Mouse (Mus musculus): Measurements from ENCODE around the gene Paqr8. TPM values are rescaled to one million over a fixed set of nuclear protein-coding genes. Genes with fewer than 3 reads are reported as not detected.
"Not testable (repeated sequence)": the region's sequence is repeated elsewhere in the genome, so short reads cannot be mapped to it uniquely, and the experiment has no call there.

Paqr8 gene
- polyA plus RNA-seq, 1 experiment from 2014 or later, result 0.33 TPM

GRCm38 (mm10) chr1:20919728-20920127, 29.3 kb downstream of the Paqr8 start:
- WGBS (ENCODE audit: insufficient replicate concordance), result 79% methylated on average over 2 of the region's 2 CpGs
- ATAC-seq (ENCODE audit: low read depth), result no peak

DNA sequence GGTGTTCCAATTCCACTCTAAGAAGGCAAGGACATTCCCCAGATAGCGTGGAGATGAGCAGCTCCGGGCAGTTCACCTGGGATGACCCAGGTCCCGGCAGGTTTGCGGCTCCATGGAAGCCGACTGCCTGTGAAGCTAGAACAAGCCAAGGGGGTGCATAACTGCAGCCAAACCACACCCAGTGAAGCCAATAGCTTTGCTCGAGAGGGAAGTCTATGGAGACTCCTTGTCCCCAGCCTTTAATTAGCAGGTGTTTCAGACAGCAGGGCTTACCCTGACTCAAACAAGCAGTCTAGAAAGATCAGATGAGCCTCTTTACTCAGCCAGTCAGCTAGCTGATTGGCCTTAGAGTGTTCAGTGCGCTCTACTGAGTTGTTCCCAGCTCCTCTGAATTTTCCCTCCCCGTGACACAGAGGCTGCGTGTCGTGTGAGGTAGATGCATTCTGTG, 30.7 kb downstream of the Paqr8 start:
- H3K36me3 ChIP-seq (ENCODE audit: control insufficient read depth, insufficient read depth), result no peaks in the 10 kb centered on the region
- H3K27ac ChIP-seq (ENCODE audit: low read length), result no peak overlapping the region
- no peak overlapping the region for H3K4me3 ChIP-seq (ENCODE audit: low read depth, low read length)
- H3K9me3 ChIP-seq (replicated peaks; ENCODE audit: control insufficient read depth, low read length), result no peaks in the 10 kb centered on the region
- no peak overlapping the region for H3K9ac ChIP-seq (ENCODE audit: low read depth, low read length)
- no peaks in the 10 kb centered on the region for H3K27me3 ChIP-seq (ENCODE audit: control insufficient read depth, insufficient read depth, low read depth, low read length)
- H3K4me1 ChIP-seq (ENCODE audit: control insufficient read depth, low read depth, low read length), result no peaks in the 10 kb centered on the region
- WGBS (ENCODE audit: insufficient replicate concordance), result 76% methylated on average over 10 of the region's 10 CpGs
- ATAC-seq (ENCODE audit: low read depth), result no peak
- no peak overlapping the region for H3K4me2 ChIP-seq (ENCODE audit: low read depth, low read length)

More at GRCm38 (mm10) chr1:20919728-20920127, 29.3 kb downstream of the Paqr8 start:
- Histone ChIP-seq H3K9ac (ENCODE audit: low read depth, low read length) (no peak overlapping the region), H3K4me1 (ENCODE audit: control insufficient read depth, low read depth, low read length) (no peaks in the 10 kb centered on the region), H3K4me2 (ENCODE audit: low read depth, low read length) (no peak overlapping the region), H3K27me3 (ENCODE audit: control insufficient read depth, insufficient read depth, low read depth, low read length) (no peaks in the 10 kb centered on the region), H3K4me3 (ENCODE audit: low read depth, low read length) (no peak overlapping the region), H3K9me3 (replicated peaks; ENCODE audit: control insufficient read depth, low read length) (no peaks in the 10 kb centered on the region), H3K27ac (ENCODE audit: low read length) (no peak overlapping the region), H3K36me3 (ENCODE audit: control insufficient read depth, insufficient read depth) (no peaks in the 10 kb centered on the region)

DNA sequence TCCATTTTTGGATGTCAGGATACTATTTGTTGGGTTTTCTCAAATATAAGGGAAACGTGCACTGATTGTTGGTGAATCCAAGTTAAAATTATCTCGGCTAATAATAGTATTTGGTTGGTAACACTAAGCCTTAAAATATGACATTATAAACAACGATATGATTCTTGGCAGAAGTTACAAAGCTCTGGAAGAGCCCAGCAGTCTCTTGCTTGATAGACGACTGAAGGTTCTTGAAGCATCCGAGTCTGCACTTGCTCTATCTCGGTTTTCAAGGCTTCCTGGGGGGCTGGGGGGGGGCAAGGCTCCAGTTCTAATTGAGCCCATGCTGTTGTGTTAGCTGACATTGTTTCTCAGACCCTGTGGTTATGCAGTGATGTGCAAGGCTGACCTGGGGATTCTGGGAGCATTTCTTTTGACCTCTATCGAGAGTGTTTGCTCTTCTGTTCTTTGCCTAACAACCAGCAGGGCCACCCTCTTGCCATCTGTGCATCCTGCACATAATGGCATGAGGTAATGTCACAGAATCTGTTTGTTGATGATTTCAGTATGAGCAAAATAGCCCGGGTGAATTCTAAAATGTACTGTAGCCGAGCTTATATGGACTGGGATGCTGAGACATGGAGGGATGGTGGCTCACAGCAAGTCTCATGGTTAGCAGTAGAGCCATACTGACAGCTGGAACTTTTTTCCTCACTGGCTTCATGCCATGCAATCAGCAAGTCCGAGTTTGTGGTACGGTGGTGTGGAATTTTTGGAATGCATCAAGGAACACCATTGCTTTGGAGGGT, 32.4 kb downstream of the Paqr8 start:
- H3K4me1 ChIP-seq (ENCODE audit: control insufficient read depth, low read depth, low read length), result no peaks in the 10 kb centered on the region
- no peak overlapping the region for H3K9ac ChIP-seq (ENCODE audit: low read depth, low read length)
- H3K9me3 ChIP-seq (replicated peaks; ENCODE audit: control insufficient read depth, low read length), result no peaks in the 10 kb centered on the region
- H3K4me2 ChIP-seq (ENCODE audit: low read depth, low read length), result no peak overlapping the region
- H3K4me3 ChIP-seq (ENCODE audit: low read depth, low read length), result no peak overlapping the region
- no peak overlapping the region for H3K27ac ChIP-seq (ENCODE audit: low read length)
- WGBS (ENCODE audit: insufficient replicate concordance), result 39% methylated on average over 11 of the region's 11 CpGs
- no peak for ATAC-seq (ENCODE audit: low read depth)
- no peaks in the 10 kb centered on the region for H3K27me3 ChIP-seq (ENCODE audit: control insufficient read depth, insufficient read depth, low read depth, low read length)
- no peaks in the 10 kb centered on the region for H3K36me3 ChIP-seq (ENCODE audit: control insufficient read depth, insufficient read depth)

DNA sequence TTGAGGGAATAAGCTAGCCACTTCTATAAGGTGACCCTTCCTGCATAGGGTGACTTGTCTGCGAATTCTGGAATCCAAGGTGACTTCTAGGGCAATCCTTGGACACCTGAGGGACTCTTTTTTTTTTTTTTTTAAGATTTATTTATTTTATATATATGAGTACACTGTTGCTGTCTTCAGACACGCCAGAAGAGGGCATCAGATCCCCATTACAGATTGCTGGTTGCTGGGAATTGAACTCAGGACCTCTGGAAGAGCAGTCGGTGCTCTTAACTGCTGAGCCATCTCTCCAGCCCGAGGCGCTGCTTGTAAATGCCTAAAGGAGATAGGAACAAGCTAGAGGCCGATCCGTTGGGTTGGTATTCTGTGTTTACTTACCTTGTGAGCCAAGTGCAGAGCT, 34.9 kb downstream of the Paqr8 start:
- not testable (repeated sequence) for H3K4me1 ChIP-seq (ENCODE audit: control insufficient read depth, low read depth, low read length); H3K4me2 ChIP-seq (ENCODE audit: low read depth, low read length); ATAC-seq (ENCODE audit: low read depth); H3K4me3 ChIP-seq (ENCODE audit: low read depth, low read length); H3K36me3 ChIP-seq (ENCODE audit: control insufficient read depth, insufficient read depth); H3K27me3 ChIP-seq (ENCODE audit: control insufficient read depth, insufficient read depth, low read depth, low read length); H3K9me3 ChIP-seq (replicated peaks; ENCODE audit: control insufficient read depth, low read length); H3K27ac ChIP-seq (ENCODE audit: low read length); H3K9ac ChIP-seq (ENCODE audit: low read depth, low read length)
- WGBS (ENCODE audit: insufficient replicate concordance), result 33% methylated on average over 7 of the region's 7 CpGs

DNA sequence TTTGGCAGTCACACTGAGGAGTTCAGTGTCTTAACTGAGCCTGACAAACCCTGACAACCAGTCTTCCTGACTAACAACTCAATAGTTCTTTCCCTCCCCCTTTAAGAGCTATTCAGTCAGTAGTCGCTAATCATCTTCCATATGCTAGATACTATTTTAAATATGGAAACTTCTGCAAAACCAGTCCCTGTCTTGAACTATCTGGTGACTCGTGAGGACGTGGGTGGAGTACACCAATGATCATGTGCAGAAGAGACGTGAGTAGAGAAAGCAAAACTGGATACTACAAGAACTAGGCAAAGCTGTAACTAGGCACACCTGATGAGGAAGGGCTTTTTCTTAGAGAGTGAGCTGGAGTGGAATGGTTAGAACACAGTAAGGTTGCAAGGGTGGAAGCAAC, 35.5 kb downstream of the Paqr8 start:
- H3K27me3 ChIP-seq (ENCODE audit: control insufficient read depth, insufficient read depth, low read depth, low read length), result no peaks in the 10 kb centered on the region
- WGBS (ENCODE audit: insufficient replicate concordance), result 27% methylated on average over 4 of the region's 4 CpGs
- no peak for ATAC-seq (ENCODE audit: low read depth)
- no peak overlapping the region for H3K4me3 ChIP-seq (ENCODE audit: low read depth, low read length)
- no peaks in the 10 kb centered on the region for H3K36me3 ChIP-seq (ENCODE audit: control insufficient read depth, insufficient read depth)
- H3K27ac ChIP-seq (ENCODE audit: low read length), result no peak overlapping the region
- no peak overlapping the region for H3K9ac ChIP-seq (ENCODE audit: low read depth, low read length)
- no peaks in the 10 kb centered on the region for H3K4me1 ChIP-seq (ENCODE audit: control insufficient read depth, low read depth, low read length)
- H3K4me2 ChIP-seq (ENCODE audit: low read depth, low read length), result no peak overlapping the region
- H3K9me3 ChIP-seq (replicated peaks; ENCODE audit: control insufficient read depth, low read length), result no peaks in the 10 kb centered on the region

DNA sequence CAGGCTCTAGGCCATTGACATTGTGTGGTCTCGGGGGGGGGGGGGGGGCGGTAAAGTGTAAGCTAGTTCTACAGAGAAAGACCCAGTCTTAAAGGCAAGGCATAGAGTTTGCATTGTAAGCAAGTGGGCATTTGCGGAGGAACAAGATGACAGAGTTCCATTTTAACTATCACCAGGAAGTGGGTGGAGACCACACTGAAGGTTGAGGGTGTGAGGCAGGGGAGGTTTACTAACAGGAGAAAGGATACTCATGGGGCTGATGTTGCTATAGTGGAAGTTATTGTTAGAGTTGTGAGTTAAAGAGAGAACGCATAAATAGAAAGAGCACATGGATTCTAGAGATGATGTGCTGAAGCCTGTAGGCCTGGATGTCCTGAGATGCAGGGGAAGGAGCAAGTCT, 36.0 kb downstream of the Paqr8 start:
- ATAC-seq (ENCODE audit: low read depth), result no peak
- Histone ChIP-seq H3K4me1 (ENCODE audit: control insufficient read depth, low read depth, low read length) (no peaks in the 10 kb centered on the region), H3K4me2 (ENCODE audit: low read depth, low read length) (no peak overlapping the region), H3K9me3 (replicated peaks; ENCODE audit: control insufficient read depth, low read length) (no peaks in the 10 kb centered on the region), H3K27ac (ENCODE audit: low read length) (no peak overlapping the region), H3K27me3 (ENCODE audit: control insufficient read depth, insufficient read depth, low read depth, low read length) (no peaks in the 10 kb centered on the region), H3K4me3 (ENCODE audit: low read depth, low read length) (no peak overlapping the region), H3K36me3 (ENCODE audit: control insufficient read depth, insufficient read depth) (no peaks in the 10 kb centered on the region), H3K9ac (ENCODE audit: low read depth, low read length) (no peak overlapping the region)
- 43% methylated on average over 3 of the region's 4 CpGs for WGBS (ENCODE audit: insufficient replicate concordance)

GRCm38 (mm10) chr1:20928487-20928886, 38.1 kb downstream of the Paqr8 start:
- ATAC-seq (ENCODE audit: low read depth), result no peak

GRCm38 (mm10) chr1:20933457-20933856, 43.1 kb downstream of the Paqr8 start:
- Histone ChIP-seq H3K4me3 (ENCODE audit: low read depth, low read length) (no peak overlapping the region), H3K4me2 (ENCODE audit: low read depth, low read length) (no peak overlapping the region), H3K9me3 (replicated peaks; ENCODE audit: control insufficient read depth, low read length) (no peaks in the 10 kb centered on the region), H3K9ac (ENCODE audit: low read depth, low read length) (no peak overlapping the region), H3K27me3 (ENCODE audit: control insufficient read depth, insufficient read depth, low read depth, low read length) (no peaks in the 10 kb centered on the region), H3K36me3 (ENCODE audit: control insufficient read depth, insufficient read depth) (no peaks in the 10 kb centered on the region), H3K4me1 (ENCODE audit: control insufficient read depth, low read depth, low read length) (no peaks in the 10 kb centered on the region), H3K27ac (ENCODE audit: low read length) (no peak overlapping the region)
- ATAC-seq (ENCODE audit: low read depth), result no peak
- 13% methylated on average over 7 of the region's 7 CpGs for WGBS (ENCODE audit: insufficient replicate concordance)

More at GRCm38 (mm10) chr1:20928487-20928886, 38.1 kb downstream of the Paqr8 start:
- Histone ChIP-seq H3K27ac (ENCODE audit: low read length) (no peak overlapping the region), H3K4me3 (ENCODE audit: low read depth, low read length) (no peak overlapping the region), H3K9me3 (replicated peaks; ENCODE audit: control insufficient read depth, low read length) (no peaks in the 10 kb centered on the region), H3K9ac (ENCODE audit: low read depth, low read length) (no peak overlapping the region), H3K27me3 (ENCODE audit: control insufficient read depth, insufficient read depth, low read depth, low read length) (no peaks in the 10 kb centered on the region), H3K36me3 (ENCODE audit: control insufficient read depth, insufficient read depth) (no peaks in the 10 kb centered on the region), H3K4me2 (ENCODE audit: low read depth, low read length) (no peak overlapping the region), H3K4me1 (ENCODE audit: control insufficient read depth, low read depth, low read length) (no peaks in the 10 kb centered on the region)
- WGBS (ENCODE audit: insufficient replicate concordance), result 15% methylated on average over 4 of the region's 4 CpGs

- no peak for ATAC-seq (ENCODE audit: low read depth)
- Histone ChIP-seq H3K27ac (ENCODE audit: low read length) (no peak overlapping the region), H3K27me3 (ENCODE audit: control insufficient read depth, insufficient read depth, low read depth, low read length) (no peaks in the 10 kb centered on the region), H3K4me2 (ENCODE audit: low read depth, low read length) (no peak overlapping the region), H3K36me3 (ENCODE audit: control insufficient read depth, insufficient read depth) (no peaks in the 10 kb centered on the region), H3K4me1 (ENCODE audit: control insufficient read depth, low read depth, low read length) (no peaks in the 10 kb centered on the region), H3K4me3 (ENCODE audit: low read depth, low read length) (no peak overlapping the region), H3K9ac (ENCODE audit: low read depth, low read length) (no peak overlapping the region), H3K9me3 (replicated peaks; ENCODE audit: control insufficient read depth, low read length) (no peaks in the 10 kb centered on the region)
- 83% methylated on average over 22 of the region's 22 CpGs for WGBS (ENCODE audit: insufficient replicate concordance)
Measured at GRCm38 (mm10) chr1:20935106-20935505, 44.7 kb downstream of the Paqr8 start.
